Mouse (Mus musculus) liver, embryonic 14.5 days (tissue): ENCODE measurements at regions not wholly inside any gene's neighbourhood (a gene's known extent, or its start where the extent isn't known, plus 50 kb on each side); places are given as distances from the start of the nearest gene placed in this dataset.

Source experiments
- ATAC-seq: fragments of 200-750 bp; cut with Nextera tagmentation; 2 replicates; pipeline ENCODE4 v1.8.0; 2017; ENCODE audit warnings: moderate number of reproducible peaks, mild to moderate bottlenecking, moderate library complexity; ENCODE audit not compliant: insufficient read depth
- DNase-seq, 3 experiments: peaks; one replicate each; pipeline ENCODE4 v3.0.0-alpha.2; 2012 to 2013; ENCODE audit warnings: low read depth in 3 of 3, low spot score in 3 of 3
- H3K27ac ChIP-seq: fragments of 300-500 bp; sonication (generic); 2 replicates; pipeline ENCODE4 v1.5.1; 2014; ENCODE audit warnings: moderate library complexity, mild to moderate bottlenecking, control low read depth, inconsistent platforms
- H3K27me3 ChIP-seq: fragments of 300-500 bp; sonication (generic); 2 replicates; pipeline ENCODE4 v1.6.1; 2014; ENCODE audit warnings: mild to moderate bottlenecking, low read length, moderate library complexity; ENCODE audit not compliant: control insufficient read depth, insufficient read depth
- H3K36me3 ChIP-seq: fragments of 300-500 bp; sonication (generic); replicated peaks from 2 replicates; pipeline ENCODE4 v1.6.1; 2014; ENCODE audit warnings: low read depth; ENCODE audit not compliant: control insufficient read depth, insufficient read depth
- H3K4me1 ChIP-seq, 2 experiments: fragments of 200-500 bp in 1 of 2; fragments of 300-500 bp in 1 of 2; sonication (generic) in 1 of 2; replicated peaks; 2 replicates each; pipeline ENCODE4 v1.6.1; 2012 to 2014; ENCODE audit warnings: antibody characterized with exemption in 1 of 2, inconsistent platforms in 1 of 2, low read length in 1 of 2; ENCODE audit not compliant: control insufficient read depth in 2 of 2, insufficient read depth in 2 of 2
- H3K4me2 ChIP-seq: fragments of 300-500 bp; sonication (generic); 2 replicates; pipeline ENCODE4 v1.6.1; 2014; ENCODE audit warnings: low read depth, mild to moderate bottlenecking, control low read depth, moderate library complexity
- H3K4me3 ChIP-seq, 2 experiments: fragments of 200-500 bp in 1 of 2; fragments of 300-500 bp in 1 of 2; sonication (generic) in 1 of 2; 2 replicates each; pipeline ENCODE4 v1.5.1; 2012 to 2014; ENCODE audit warnings: low read depth in 2 of 2, low read length in 2 of 2, mild to moderate bottlenecking in 2 of 2, control low read depth in 1 of 2, inconsistent platforms in 1 of 2, moderate library complexity in 1 of 2; ENCODE audit not compliant: insufficient read depth in 1 of 2
- H3K9ac ChIP-seq: fragments of 300-500 bp; sonication (generic); replicated peaks from 2 replicates; pipeline ENCODE4 v1.6.1; 2014; ENCODE audit warnings: mild to moderate bottlenecking, control low read depth, moderate library complexity
- H3K9me3 ChIP-seq: fragments of 300-500 bp; sonication (generic); 2 replicates; pipeline ENCODE4 v1.6.1; 2016; ENCODE audit warnings: low read length, mixed read lengths; ENCODE audit not compliant: control insufficient read depth
- CTCF ChIP-seq: IDR thresholded peaks from 2 replicates; pipeline ENCODE4 v1.5.1; 2016; ENCODE audit warnings: antibody characterized with exemption, low read depth, control low read depth
- EP300 ChIP-seq: IDR thresholded peaks from 2 replicates; pipeline ENCODE4 v1.6.1; 2016; ENCODE audit warnings: antibody characterized with exemption, low read depth
- WGBS: fragments of 180-500 bp; shearing (Covaris S2); extraction: QIAGEN DNeasy Blood & Tissue Kit; methylation state at CpG from one replicate; pipeline ENCODE4 v1.1.7; 2014; ENCODE audit not compliant: insufficient replicate concordance; 5-methylcytosine and 5-hydroxymethylcytosine counted together

- Histone ChIP-seq H3K9me3 (no peaks in the 10 kb centered on the region), H3K4me1 (peaks cover 24 to 25% of the 10 kb centered on the region in 2 experiments), H3K4me3 (peak overlapping the region; percentile 8 to 20; a peak in 2 of 4 replicates), H3K9ac (no peak overlapping the region; the same call in 1 of the 2 replicates), H3K27ac (peak overlapping the region; percentile 25; the same call in 1 of the 2 replicates), H3K4me2 (peak overlapping the region; percentile 63), H3K36me3 (no peaks in the 10 kb centered on the region), H3K27me3 (no peaks in the 10 kb centered on the region)
- 43% methylated on average over 8 of the region's 8 CpGs for WGBS
- no peak for DNase-seq
- no peak for ATAC-seq
- TF ChIP-seq CTCF (no peak), EP300 (no peak)
These were observed 55.2 kb upstream of the Zeb2 start for GRCm38 (mm10) chr2:45172382-45172781.

- Histone ChIP-seq H3K36me3 (no peaks in the 10 kb centered on the region), H3K27ac (peak overlapping the region; percentile 65), H3K27me3 (no peaks in the 10 kb centered on the region), H3K9me3 (no peaks in the 10 kb centered on the region), H3K4me2 (peak overlapping the region; percentile 63), H3K4me1 (peaks cover 24 to 25% of the 10 kb centered on the region in 2 experiments), H3K4me3 (peak overlapping the region; percentile 11 to 20; a peak in 3 of 4 replicates), H3K9ac (peak overlapping the region; percentile 27; the same call in 1 of the 2 replicates)
- WGBS: 5% methylated on average over 12 of the region's 12 CpGs
- ATAC-seq (peak; percentile 93), DNase-seq (peak; percentile 47 to 55 (median 47))
- TF ChIP-seq CTCF (no peak), EP300 (peak; percentile 83; the same call in 1 of the 2 replicates)
These were observed 54.5 kb upstream of the Zeb2 start for GRCm38 (mm10) chr2:45171520-45172173.

- Histone ChIP-seq H3K27me3 (no peaks in the 10 kb centered on the region), H3K4me1 (peaks cover 24 to 25% of the 10 kb centered on the region in 2 experiments), H3K27ac (no peak overlapping the region), H3K4me2 (no peak overlapping the region), H3K36me3 (no peaks in the 10 kb centered on the region), H3K4me3 (no peak overlapping the region), H3K9ac (no peak overlapping the region), H3K9me3 (no peaks in the 10 kb centered on the region)
- 52% methylated on average over 3 of the region's 3 CpGs for WGBS
- no peak for ATAC-seq
- 0 out of 2 replicates have a peak, but pooled peaks have one; percentile 5 for TF ChIP-seq EP300
- no peak for TF ChIP-seq CTCF
- DNase-seq: no peak
These were observed 53.1 kb upstream of the Zeb2 start for GRCm38 (mm10) chr2:45170272-45170671.

- no peak overlapping the region for H3K9ac ChIP-seq
- H3K27me3 ChIP-seq: no peaks in the 10 kb centered on the region
- H3K4me1 ChIP-seq: peaks cover 24 to 25% of the 10 kb centered on the region in 2 experiments
- no peak for TF ChIP-seq EP300
- no peak for TF ChIP-seq CTCF
- DNase-seq (no peak), ATAC-seq (no peak)
- H3K9me3 ChIP-seq: no peaks in the 10 kb centered on the region
- H3K4me2 ChIP-seq: no peak overlapping the region
- 33% methylated on average over 9 of the region's 9 CpGs for WGBS
- no peak overlapping the region for H3K27ac ChIP-seq
- H3K36me3 ChIP-seq: no peaks in the 10 kb centered on the region
- no peak overlapping the region for H3K4me3 ChIP-seq
These were observed 52.4 kb upstream of the Zeb2 start for GRCm38 (mm10) chr2:45169429-45170070.

- DNase-seq (no peak), ATAC-seq (no peak)
- Histone ChIP-seq H3K9me3 (no peaks in the 10 kb centered on the region), H3K27me3 (no peaks in the 10 kb centered on the region), H3K4me1 (peaks cover 24 to 25% of the 10 kb centered on the region in 2 experiments), H3K4me2 (no peak overlapping the region), H3K36me3 (no peaks in the 10 kb centered on the region), H3K27ac (no peak overlapping the region), H3K9ac (no peak overlapping the region), H3K4me3 (no peak overlapping the region)
- WGBS: 74% methylated on average over 3 of the region's 3 CpGs
- no peak for TF ChIP-seq EP300
- TF ChIP-seq CTCF: no peak
These were observed 51.4 kb upstream of the Zeb2 start for GRCm38 (mm10) chr2:45168606-45169005.
